Mouse (Mus musculus): Measurements from ENCODE around the gene H1fnt. TPM values are rescaled to one million over a fixed set of nuclear protein-coding genes. Genes with fewer than 3 reads are reported as not detected.

Gene H1fnt
- polyA plus RNA-seq (2015; fragmentation: Illumina TruSeq; extraction: RNeasy Lipid Tissue Mini Kit (QIAGEN cat#74804); ENCODE audit: insufficient read depth, low replicate concordance): not detected

DNA sequence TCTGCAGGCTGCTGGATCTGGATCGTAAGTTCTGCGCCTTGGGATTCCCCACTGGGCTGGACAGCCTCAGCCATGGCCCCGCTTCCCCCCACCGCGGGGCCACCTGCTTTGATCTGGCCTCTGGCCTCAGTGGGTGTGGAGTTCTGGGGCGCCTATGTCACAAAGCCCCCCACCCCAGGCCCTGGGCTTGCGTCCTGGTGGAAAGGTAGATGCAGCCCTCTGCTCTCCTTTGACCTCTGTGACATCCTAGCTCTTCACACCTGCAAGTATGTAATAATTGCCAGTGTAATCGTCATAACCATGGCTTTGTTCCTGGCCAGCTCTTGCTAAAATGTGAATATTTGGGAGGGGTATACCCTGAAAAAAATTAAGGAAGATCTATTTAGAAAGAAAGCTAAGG is at the start of gene H1fnt:
TSS of gene H1fnt (minus strand) at position 101 of the 400 bp plus-strand sequence.

DNA sequence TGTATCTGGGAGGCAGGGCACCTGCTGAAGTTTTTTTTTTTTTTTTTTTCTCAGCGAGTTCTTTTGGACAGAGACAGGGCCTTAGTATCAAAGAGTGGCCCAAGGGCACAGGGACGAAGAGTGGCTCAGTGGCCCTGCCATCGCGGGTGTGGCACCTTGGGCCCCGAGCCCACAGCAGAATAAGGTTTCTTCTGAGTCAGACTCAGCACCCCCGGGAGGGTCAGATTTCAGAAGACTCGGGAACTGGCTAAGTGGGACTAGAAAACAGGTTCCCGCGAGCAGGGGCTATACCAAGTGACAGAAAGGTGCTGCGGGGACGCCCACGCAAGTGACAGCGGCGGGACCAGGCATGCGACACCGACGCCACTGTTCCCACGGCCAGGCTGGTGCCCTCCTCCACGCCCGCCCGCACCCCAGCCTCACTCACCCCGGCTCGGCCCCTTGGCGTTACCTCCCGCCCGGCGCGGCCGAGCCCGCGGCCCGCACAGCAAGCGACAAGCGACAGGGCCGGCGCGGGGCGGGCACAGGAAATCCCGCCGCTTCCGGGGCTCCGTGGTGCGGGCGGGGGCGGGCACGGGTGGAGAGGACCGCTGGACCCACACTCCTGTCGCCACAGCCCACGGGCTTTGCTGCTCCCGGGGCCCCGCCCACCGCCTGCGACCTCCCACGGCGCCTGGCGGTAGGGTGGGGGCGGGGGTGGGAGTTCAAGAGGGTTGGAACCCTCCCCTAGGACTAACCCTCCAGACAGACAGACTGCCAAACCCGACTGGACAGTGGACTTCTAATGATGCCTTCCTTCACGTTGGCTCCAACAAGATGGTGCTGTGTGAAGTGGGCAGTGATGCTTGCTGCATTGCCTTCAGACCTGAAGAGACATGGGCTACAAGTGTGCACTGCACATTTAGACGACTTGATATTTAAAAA is 38.8 kb upstream of the H1fnt start, which contains the start of gene Zfp641:
TSS of gene Zfp641 (minus strand) at position 534 of the 924 bp plus-strand sequence.

DNA sequence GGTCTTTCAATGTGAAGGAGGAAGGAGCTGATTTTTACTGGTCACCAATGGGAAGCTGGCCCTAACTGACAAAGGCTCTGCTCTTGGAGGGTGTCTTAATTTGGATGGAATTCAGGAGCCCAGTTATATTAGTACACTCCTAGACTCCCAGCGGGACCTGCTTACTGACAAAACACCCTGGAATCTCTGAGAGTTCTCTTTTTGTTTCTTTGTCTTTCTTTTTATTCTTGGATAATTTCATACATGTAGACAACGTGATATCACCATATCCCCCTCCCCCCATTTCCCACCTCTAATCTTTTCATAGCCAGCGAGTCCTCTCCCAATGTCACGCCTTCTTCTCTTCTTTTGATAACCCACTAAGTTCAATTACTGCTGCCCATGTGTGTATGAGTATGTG is 22.7 kb downstream of the H1fnt start, which contains the start of gene Olfr286:
TSS of gene Olfr286 (minus strand) at position 101 of the 400 bp plus-strand sequence.

DNA sequence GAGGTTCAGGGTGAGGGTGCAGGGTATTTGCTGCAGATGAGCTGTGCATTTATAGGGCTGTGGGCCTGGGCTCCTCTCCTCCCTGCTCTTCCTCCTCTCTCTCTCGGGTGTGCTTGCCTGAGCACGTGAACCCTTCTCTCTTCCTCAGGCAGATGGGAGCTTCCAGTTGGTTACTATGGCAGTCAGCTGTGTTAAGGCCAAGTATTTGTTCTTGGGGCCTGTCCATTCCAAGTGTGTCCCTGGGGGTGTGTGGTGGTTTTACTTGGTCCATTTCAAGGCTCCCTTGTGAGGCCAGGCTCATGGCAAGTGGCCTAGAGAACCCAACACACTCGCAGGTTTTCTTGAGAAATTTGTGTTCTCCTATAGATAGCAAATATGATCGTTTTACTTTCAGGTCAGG is 36.2 kb downstream of the H1fnt start, which contains the start of the genes Gm44579 and Olfr287:
TSS of gene Gm44579 (minus strand) at position 101 of the 400 bp plus-strand sequence.
TSS of gene Olfr287 (minus strand) at position 180 of the 400 bp plus-strand sequence.

Other genes starting within 250 kb of the H1fnt start
- gene Pfkm, start 164.7 kb downstream of the H1fnt start, polyA plus RNA-seq (2015; fragmentation: Illumina TruSeq; extraction: RNeasy Lipid Tissue Mini Kit (QIAGEN cat#74804); ENCODE audit: insufficient read depth, low replicate concordance): 5.4 TPM
- gene Senp1, start 163.5 kb downstream of the H1fnt start, polyA plus RNA-seq (2015; fragmentation: Illumina TruSeq; extraction: RNeasy Lipid Tissue Mini Kit (QIAGEN cat#74804); ENCODE audit: insufficient read depth, low replicate concordance): 55.0 TPM
- gene Asb8, start 91.7 kb downstream of the H1fnt start, polyA plus RNA-seq (2015; fragmentation: Illumina TruSeq; extraction: RNeasy Lipid Tissue Mini Kit (QIAGEN cat#74804); ENCODE audit: insufficient read depth, low replicate concordance): 25.2 TPM
- gene Ccdc184, start 90.1 kb downstream of the H1fnt start, polyA plus RNA-seq (2015; fragmentation: Illumina TruSeq; extraction: RNeasy Lipid Tissue Mini Kit (QIAGEN cat#74804); ENCODE audit: insufficient read depth, low replicate concordance): 0.39 TPM
- gene Olfr288, start 61.8 kb downstream of the H1fnt start, polyA plus RNA-seq (2015; fragmentation: Illumina TruSeq; extraction: RNeasy Lipid Tissue Mini Kit (QIAGEN cat#74804); ENCODE audit: insufficient read depth, low replicate concordance): not detected
- not detected for gene Gm44579, start 36.3 kb downstream of the H1fnt start, polyA plus RNA-seq (2015; fragmentation: Illumina TruSeq; extraction: RNeasy Lipid Tissue Mini Kit (QIAGEN cat#74804); ENCODE audit: insufficient read depth, low replicate concordance)
- not detected for gene Olfr287, start 36.2 kb downstream of the H1fnt start, polyA plus RNA-seq (2015; fragmentation: Illumina TruSeq; extraction: RNeasy Lipid Tissue Mini Kit (QIAGEN cat#74804); ENCODE audit: insufficient read depth, low replicate concordance)
- not detected for gene Olfr286, start 22.8 kb downstream of the H1fnt start, polyA plus RNA-seq (2015; fragmentation: Illumina TruSeq; extraction: RNeasy Lipid Tissue Mini Kit (QIAGEN cat#74804); ENCODE audit: insufficient read depth, low replicate concordance)
- 0.84 TPM for gene Zfp641, start 38.9 kb upstream of the H1fnt start, polyA plus RNA-seq (2015; fragmentation: Illumina TruSeq; extraction: RNeasy Lipid Tissue Mini Kit (QIAGEN cat#74804); ENCODE audit: insufficient read depth, low replicate concordance)
- gene Olfr285, start 60.1 kb upstream of the H1fnt start, polyA plus RNA-seq (2015; fragmentation: Illumina TruSeq; extraction: RNeasy Lipid Tissue Mini Kit (QIAGEN cat#74804); ENCODE audit: insufficient read depth, low replicate concordance): not detected
- gene Olfr284, start 83.7 kb upstream of the H1fnt start, polyA plus RNA-seq (2015; fragmentation: Illumina TruSeq; extraction: RNeasy Lipid Tissue Mini Kit (QIAGEN cat#74804); ENCODE audit: insufficient read depth, low replicate concordance): not detected
- gene Olfr283, start 123.7 kb upstream of the H1fnt start, polyA plus RNA-seq (2015; fragmentation: Illumina TruSeq; extraction: RNeasy Lipid Tissue Mini Kit (QIAGEN cat#74804); ENCODE audit: insufficient read depth, low replicate concordance): not detected
- gene Olfr282, start 173.9 kb upstream of the H1fnt start, polyA plus RNA-seq (2015; fragmentation: Illumina TruSeq; extraction: RNeasy Lipid Tissue Mini Kit (QIAGEN cat#74804); ENCODE audit: insufficient read depth, low replicate concordance): not detected
- gene Olfr281, start 195.3 kb upstream of the H1fnt start, polyA plus RNA-seq (2015; fragmentation: Illumina TruSeq; extraction: RNeasy Lipid Tissue Mini Kit (QIAGEN cat#74804); ENCODE audit: insufficient read depth, low replicate concordance): not detected
- not detected for gene OR5BS1P, start 212.6 kb upstream of the H1fnt start, polyA plus RNA-seq (2015; fragmentation: Illumina TruSeq; extraction: RNeasy Lipid Tissue Mini Kit (QIAGEN cat#74804); ENCODE audit: insufficient read depth, low replicate concordance)
- 0.81 TPM for gene Lalba, start 225.4 kb upstream of the H1fnt start, polyA plus RNA-seq (2015; fragmentation: Illumina TruSeq; extraction: RNeasy Lipid Tissue Mini Kit (QIAGEN cat#74804); ENCODE audit: insufficient read depth, low replicate concordance)
- not detected for gene Olfr279, start 235.1 kb upstream of the H1fnt start, polyA plus RNA-seq (2015; fragmentation: Illumina TruSeq; extraction: RNeasy Lipid Tissue Mini Kit (QIAGEN cat#74804); ENCODE audit: insufficient read depth, low replicate concordance)